Mouse (Mus musculus) C2C12 (cell line): ENCODE results near the gene Aldh3b2.

Experiments
- CTCF ChIP-seq: IDR thresholded peaks from one replicate; pipeline ENCODE4 v1.5.1; 2011; ENCODE audit not compliant: control insufficient read depth, insufficient read depth, insufficient read length
- MAX ChIP-seq: IDR thresholded peaks from one replicate; pipeline ENCODE4 v1.6.1; 2011; ENCODE audit warnings: mild to moderate bottlenecking, control low read depth
- USF1 ChIP-seq: IDR thresholded peaks from one replicate; pipeline ENCODE4 v1.6.1; 2011; ENCODE audit warnings: low read depth, mild to moderate bottlenecking, control low read depth, moderate library complexity

- TF ChIP-seq CTCF = no peak
- TF ChIP-seq USF1 = no peak
- TF ChIP-seq MAX = no peak
Observed at GRCm38 (mm10) chr19:4013066-4013465, 40.9 kb downstream of the Aldh3b2 start.
